Mouse (Mus musculus) cerebellum, adult 9-11 months (tissue): ENCODE data around the gene Slc25a10.

Source experiments
- DNase-seq: peaks from one replicate; pipeline ENCODE4 v3.0.0; 2022

Slc25a10 gene

GRCm38 (mm10) chr11:120491317-120492023 lies at the start of gene Slc25a10:
TSS of gene Slc25a10 (plus strand) at chr11:120491840.
- DNase-seq: peak; percentile 89

GRCm38 (mm10) chr11:120442344-120442743 lies 49.3 kb upstream of the Slc25a10 start, which contains the start of gene Tspan10:
TSS of gene Tspan10 (plus strand) at chr11:120442644.
- DNase-seq: no peak

- DNase-seq: no peak
Measured at GRCm38 (mm10) chr11:120442765-120443280, 48.8 kb upstream of the Slc25a10 start.

- no peak for DNase-seq
Measured at GRCm38 (mm10) chr11:120444106-120444505, 47.5 kb upstream of the Slc25a10 start.

GRCm38 (mm10) chr11:120445475-120445874 lies 46.2 kb upstream of the Slc25a10 start:
- DNase-seq: no peak

GRCm38 (mm10) chr11:120447179-120447578 lies 44.5 kb upstream of the Slc25a10 start:
- DNase-seq: no peak

GRCm38 (mm10) chr11:120452246-120452645 lies 39.4 kb upstream of the Slc25a10 start:
- DNase-seq: no peak

GRCm38 (mm10) chr11:120453306-120453705 lies 38.3 kb upstream of the Slc25a10 start, which contains the start of gene Pde6g:
TSS of gene Pde6g (minus strand) at chr11:120453500.
- DNase-seq: no peak

- no peak for DNase-seq
Measured at GRCm38 (mm10) chr11:120454965-120455364, 36.7 kb upstream of the Slc25a10 start.

- no peak for DNase-seq
Measured at GRCm38 (mm10) chr11:120455413-120455812, 36.2 kb upstream of the Slc25a10 start.

GRCm38 (mm10) chr11:120457370-120457769 lies 34.3 kb upstream of the Slc25a10 start:
- DNase-seq: no peak

GRCm38 (mm10) chr11:120457772-120458751 lies 33.6 kb upstream of the Slc25a10 start, which contains the start of the genes Oxld1 and Ccdc137:
TSS of gene Oxld1 (minus strand) at chr11:120458068.
TSS of gene Ccdc137 (plus strand) at chr11:120458115.
- DNase-seq: peak; percentile 73

- no peak for DNase-seq
Measured at GRCm38 (mm10) chr11:120458847-120459597, 32.6 kb upstream of the Slc25a10 start.

GRCm38 (mm10) chr11:120463536-120463935 lies 28.1 kb upstream of the Slc25a10 start:
- no peak for DNase-seq

GRCm38 (mm10) chr11:120464365-120464764 lies 27.3 kb upstream of the Slc25a10 start:
- no peak for DNase-seq

GRCm38 (mm10) chr11:120465521-120465920 lies 26.1 kb upstream of the Slc25a10 start:
- no peak for DNase-seq

GRCm38 (mm10) chr11:120467051-120467735 lies 24.4 kb upstream of the Slc25a10 start, which contains the start of gene Arl16:
TSS of gene Arl16 (minus strand) at chr11:120467607.
- peak; percentile 94 for DNase-seq

- DNase-seq: no peak
Measured at GRCm38 (mm10) chr11:120467736-120468092, 23.9 kb upstream of the Slc25a10 start.

- no peak for DNase-seq
Measured at GRCm38 (mm10) chr11:120472052-120472451, 19.6 kb upstream of the Slc25a10 start.

- DNase-seq: peak; percentile 54
Measured at GRCm38 (mm10) chr11:120483448-120483934, 8.1 kb upstream of the Slc25a10 start.

GRCm38 (mm10) chr11:120484265-120484981 lies 7.2 kb upstream of the Slc25a10 start, which contains the start of gene Mrpl12:
TSS of gene Mrpl12 (plus strand) at chr11:120484613.
- peak; percentile 91 for DNase-seq
